Mouse (Mus musculus): ENCODE measurements around the gene Cmtm7. TPM values are rescaled to one million over a fixed set of nuclear protein-coding genes. Genes with fewer than 3 reads are reported as not detected.

Cmtm7 gene
- polyA plus RNA-seq (2012; rRNA removed; ENCODE audit: low replicate concordance), result 96.6 and 104 TPM in 2 replicates

GRCm38 (mm10) chr9:114781526-114782212 is at the start of gene Cmtm7:
Cmtm7 (minus strand) TSS chr9:114781856.

GRCm38 (mm10) chr9:114731011-114731755 is 50.5 kb downstream of the Cmtm7 start, which contains the start of gene Cmtm6:
Cmtm6 (plus strand) TSS chr9:114731116.

Other genes starting within 250 kb of the Cmtm7 start
- not detected in 2 replicates for gene Trim71, start 217.5 kb downstream of the Cmtm7 start, polyA plus RNA-seq (2012; rRNA removed; ENCODE audit: low replicate concordance)
- 10.3 and 11.2 TPM in 2 replicates for gene Cnot10, start 141.7 kb downstream of the Cmtm7 start, polyA plus RNA-seq (2012; rRNA removed; ENCODE audit: low replicate concordance)
- gene Dync1li1, start 93.1 kb downstream of the Cmtm7 start, polyA plus RNA-seq (2012; rRNA removed; ENCODE audit: low replicate concordance), result 11.2 and 13.3 TPM in 2 replicates
- gene Cmtm6, start 50.7 kb downstream of the Cmtm7 start, polyA plus RNA-seq (2012; rRNA removed; ENCODE audit: low replicate concordance), result 34.5 and 46.1 TPM in 2 replicates
- 7.4 and 33.9 TPM in 2 replicates for gene Cmtm8, start 62.3 kb upstream of the Cmtm7 start, polyA plus RNA-seq (2012; rRNA removed; ENCODE audit: low replicate concordance)
- 13.3 and 15.4 TPM in 2 replicates for gene Gpd1l, start 152.1 kb upstream of the Cmtm7 start, polyA plus RNA-seq (2012; rRNA removed; ENCODE audit: low replicate concordance)
- 10.9 and 14.9 TPM in 2 replicates for gene Osbpl10, start 196.7 kb upstream of the Cmtm7 start, polyA plus RNA-seq (2012; rRNA removed; ENCODE audit: low replicate concordance)
- gene Rps27rt, start 200.9 kb upstream of the Cmtm7 start, polyA plus RNA-seq (2012; rRNA removed; ENCODE audit: low replicate concordance), result 3.4 and 9.2 TPM in 2 replicates

Data from duodenum, adult 2 months (tissue).